Mouse (Mus musculus) ES-Bruce4 (cell line): ENCODE results near the gene Csrnp2. TPM values are rescaled to one million over a fixed set of nuclear protein-coding genes. Genes with fewer than 3 reads are reported as not detected.

Source experiments
- H3K27ac ChIP-seq: 2 replicates; pipeline ENCODE4 v1.5.1; 2012; ENCODE audit warnings: low read length, inconsistent platforms; ENCODE audit not compliant: insufficient read depth
- H3K27me3 ChIP-seq: 2 replicates; pipeline ENCODE4 v1.6.1; 2012; ENCODE audit warnings: mild to moderate bottlenecking, low read length, inconsistent platforms; ENCODE audit not compliant: control insufficient read depth, poor library complexity, insufficient read depth, severe bottlenecking
- H3K36me3 ChIP-seq: 2 replicates; pipeline ENCODE4 v1.6.1; 2012; ENCODE audit warnings: inconsistent platforms, mild to moderate bottlenecking, low read length, moderate library complexity; ENCODE audit not compliant: control insufficient read depth, poor library complexity, insufficient read depth, severe bottlenecking
- H3K4me1 ChIP-seq: one replicate; pipeline ENCODE4 v1.8.1; 2011; ENCODE audit warnings: low read length; ENCODE audit not compliant: control insufficient read depth, insufficient read depth
- H3K4me3 ChIP-seq: 2 replicates; pipeline ENCODE4 v1.5.1; 2011; ENCODE audit warnings: low read depth, mild to moderate bottlenecking, low read length
- H3K9ac ChIP-seq: 2 replicates; pipeline ENCODE4 v1.6.1; 2012; ENCODE audit warnings: low read depth, mild to moderate bottlenecking, inconsistent platforms; ENCODE audit not compliant: poor library complexity, severe bottlenecking
- H3K9me3 ChIP-seq: replicated peaks from 2 replicates; pipeline ENCODE4 v1.6.1; 2012; ENCODE audit warnings: mild to moderate bottlenecking, low read length, inconsistent platforms; ENCODE audit not compliant: control insufficient read depth, poor library complexity, insufficient read depth, severe bottlenecking
- CTCF ChIP-seq: IDR thresholded peaks from one replicate; pipeline ENCODE4 v1.8.1; 2011; ENCODE audit warnings: low read depth, low read length
- EP300 ChIP-seq: IDR thresholded peaks from 2 replicates; pipeline ENCODE4 v1.6.1; 2011; ENCODE audit warnings: low read depth, low read length; ENCODE audit not compliant: insufficient read depth
- POLR2A ChIP-seq: IDR thresholded peaks from one replicate; pipeline ENCODE4 v1.8.1; 2011; ENCODE audit warnings: low read length; ENCODE audit not compliant: insufficient read depth
- polyA plus RNA-seq: library from polyadenylated mRNA; stranded (reverse); fragments of >200 nt; gene quantifications from 2 replicates; pipeline ENCODE4 v1.2.4, GENCODE M21; 2011; ENCODE audit warnings: low read depth; ENCODE audit not compliant: missing spikeins, insufficient read depth, insufficient read length

The Csrnp2 gene
- polyA plus RNA-seq, 1 experiment, result 6.8 TPM

- no peak overlapping the region for H3K4me3 ChIP-seq
- no peak overlapping the region for H3K9ac ChIP-seq
- no peak overlapping the region for H3K27ac ChIP-seq
Measured at GRCm38 (mm10) chr15:100436112-100436511, 59.2 kb downstream of the Csrnp2 start.

GRCm38 (mm10) chr15:100433234-100433633, 62.1 kb downstream of the Csrnp2 start:
- H3K27me3 ChIP-seq, result no peaks in the 10 kb centered on the region
- TF ChIP-seq POLR2A (no peak), CTCF (no peak), EP300 (no peak)
- H3K9ac ChIP-seq, result no peak overlapping the region
- no peak overlapping the region for H3K4me3 ChIP-seq
- no peaks in the 10 kb centered on the region for H3K36me3 ChIP-seq
- no peak overlapping the region for H3K27ac ChIP-seq
- H3K9me3 ChIP-seq, result no peaks in the 10 kb centered on the region
- no peaks in the 10 kb centered on the region for H3K4me1 ChIP-seq

More at GRCm38 (mm10) chr15:100436112-100436511, 59.2 kb downstream of the Csrnp2 start:
- no peaks in the 10 kb centered on the region for H3K36me3 ChIP-seq
- no peaks in the 10 kb centered on the region for H3K9me3 ChIP-seq
- H3K27me3 ChIP-seq, result no peaks in the 10 kb centered on the region
- H3K4me1 ChIP-seq, result no peaks in the 10 kb centered on the region
- TF ChIP-seq EP300 (no peak), POLR2A (no peak), CTCF (no peak)

- TF ChIP-seq EP300 (no peak), CTCF (no peak), POLR2A (no peak)
- no peaks in the 10 kb centered on the region for H3K27me3 ChIP-seq
- H3K9me3 ChIP-seq, result no peaks in the 10 kb centered on the region
Measured at GRCm38 (mm10) chr15:100429959-100430565, 65.2 kb downstream of the Csrnp2 start.

More at GRCm38 (mm10) chr15:100429959-100430565, 65.2 kb downstream of the Csrnp2 start:
- Histone ChIP-seq H3K9ac (no peak overlapping the region), H3K4me3 (no peak overlapping the region), H3K27ac (no peak overlapping the region), H3K36me3 (no peaks in the 10 kb centered on the region), H3K4me1 (no peaks in the 10 kb centered on the region)

Other genes starting within 250 kb of the Csrnp2 start
- 3.2 and 4.1 TPM in 2 replicates for gene Tmprss12, start 214.7 kb downstream of the Csrnp2 start, polyA plus RNA-seq
- gene Mettl7a1, start 191.3 kb downstream of the Csrnp2 start, polyA plus RNA-seq, result 9.7 and 11.5 TPM in 2 replicates
- gene Mettl7a3, start 160.6 kb downstream of the Csrnp2 start, polyA plus RNA-seq, result not detected in 2 replicates
- not detected in 2 replicates for gene Methig1, start 142.3 kb downstream of the Csrnp2 start, polyA plus RNA-seq
- not detected in 2 replicates for gene Mettl7a2, start 142.3 kb downstream of the Csrnp2 start, polyA plus RNA-seq
- gene Higd1c, start 130.9 kb downstream of the Csrnp2 start, polyA plus RNA-seq, result not detected in 2 replicates
- gene Gm5475, start 73.3 kb downstream of the Csrnp2 start, polyA plus RNA-seq, result not detected in 2 replicates
- gene Slc11a2, start 70.4 kb downstream of the Csrnp2 start, polyA plus RNA-seq, result 24.0 and 29.9 TPM in 2 replicates
- gene Letmd1, start 26.5 kb downstream of the Csrnp2 start, polyA plus RNA-seq, result 9.5 and 10.3 TPM in 2 replicates
- 14.2 and 15.7 TPM in 2 replicates for gene Tfcp2, start 56.5 kb upstream of the Csrnp2 start, polyA plus RNA-seq
- gene Pou6f1, start 104.5 kb upstream of the Csrnp2 start, polyA plus RNA-seq, result 4.9 and 7.3 TPM in 2 replicates
- 70.7 and 85.2 TPM in 2 replicates for gene Dazap2, start 119.9 kb upstream of the Csrnp2 start, polyA plus RNA-seq
- gene Smagp, start 141.5 kb upstream of the Csrnp2 start, polyA plus RNA-seq, result 36.6 and 45.6 TPM in 2 replicates
- 15.4 and 30.0 TPM in 2 replicates for gene Bin2, start 174.1 kb upstream of the Csrnp2 start, polyA plus RNA-seq
- gene Cela1, start 192.4 kb upstream of the Csrnp2 start, polyA plus RNA-seq, result 2.0 and 2.4 TPM in 2 replicates
- gene Galnt6, start 233.9 kb upstream of the Csrnp2 start, polyA plus RNA-seq, result 25.1 and 28.1 TPM in 2 replicates